Mouse (Mus musculus) CD4-positive, CD25-positive, alpha-beta regulatory T cell, adult 4 months (primary cell): ENCODE results near the gene Trip13. TPM values are rescaled to one million over a fixed set of nuclear protein-coding genes. Genes with fewer than 3 reads are reported as not detected.

ENCODE experiments used
- ATAC-seq: one replicate; pipeline ENCODE4 v1.8.0; 2017
- polyA plus RNA-seq, 2 experiments: library from polyadenylated mRNA; unstranded; fragments of 100-300 nt; shearing (Covaris generic); gene quantifications; one replicate each; pipeline ENCODE4 v1.2.1; 2017

Trip13 gene
- polyA plus RNA-seq, result 1 to 10 TPM; 1.2 to 2.0 TPM

- ATAC-seq, result peak; percentile 90
Observed at GRCm38 (mm10) chr13:73937321-73938176, at the start of gene Trip13, which contains the start of gene Brd9. Gene Trip13 (minus strand): TSS chr13:73937784. Gene Brd9 (plus strand): TSS chr13:73937811.

- no peak for ATAC-seq
Observed at GRCm38 (mm10) chr13:73976935-73977334, 39.4 kb upstream of the Trip13 start.

- ATAC-seq, result no peak
Observed at GRCm38 (mm10) chr13:73974523-73974922, 36.9 kb upstream of the Trip13 start.

GRCm38 (mm10) chr13:73970545-73971448 lies 33.2 kb upstream of the Trip13 start:
- ATAC-seq, result peak; percentile 69

GRCm38 (mm10) chr13:73963551-73963950 lies 26.0 kb upstream of the Trip13 start, which contains the start of gene Zdhhc11:
Gene Zdhhc11 (plus strand): TSS chr13:73963851.
- ATAC-seq, result no peak

- no peak for ATAC-seq
Observed at GRCm38 (mm10) chr13:73961177-73961576, 23.6 kb upstream of the Trip13 start.

GRCm38 (mm10) chr13:73960117-73960652 lies 22.6 kb upstream of the Trip13 start:
- no peak for ATAC-seq

GRCm38 (mm10) chr13:73955531-73955930 lies 17.9 kb upstream of the Trip13 start:
- no peak for ATAC-seq

GRCm38 (mm10) chr13:73954666-73955065 lies 17.1 kb upstream of the Trip13 start:
- no peak for ATAC-seq

- no peak for ATAC-seq
Observed at GRCm38 (mm10) chr13:73953551-73954130, 16.1 kb upstream of the Trip13 start.

GRCm38 (mm10) chr13:73944606-73945005 lies 7.0 kb upstream of the Trip13 start:
- no peak for ATAC-seq

GRCm38 (mm10) chr13:73939101-73939500 lies 1.5 kb upstream of the Trip13 start:
- ATAC-seq, result no peak

GRCm38 (mm10) chr13:73938177-73938560 lies 585 bp upstream of the Trip13 start:
- peak; percentile 24 for ATAC-seq

- no peak for ATAC-seq
Observed at GRCm38 (mm10) chr13:73936938-73937320, 655 bp downstream of the Trip13 start.

GRCm38 (mm10) chr13:73932201-73932600 lies 5.4 kb downstream of the Trip13 start:
- no peak for ATAC-seq

GRCm38 (mm10) chr13:73913066-73913465 lies 24.5 kb downstream of the Trip13 start:
- no peak for ATAC-seq

GRCm38 (mm10) chr13:73907683-73908412 lies 29.7 kb downstream of the Trip13 start:
- ATAC-seq, result peak; percentile 72

GRCm38 (mm10) chr13:73907136-73907535 lies 30.4 kb downstream of the Trip13 start:
- no peak for ATAC-seq

- no peak for ATAC-seq
Observed at GRCm38 (mm10) chr13:73897561-73897960, 40.0 kb downstream of the Trip13 start.

GRCm38 (mm10) chr13:73892493-73893178 lies 44.9 kb downstream of the Trip13 start:
- no peak for ATAC-seq

GRCm38 (mm10) chr13:73887415-73887874 lies 50.1 kb downstream of the Trip13 start:
- ATAC-seq, result no peak
